Mouse (Mus musculus) urinary bladder, postnatal 36 days (tissue): ENCODE results near the gene Olfr214.
A peak's percentile ranks its signal among the peaks of the same experiment; 100 is the strongest.
"Not testable (repeated sequence)": the region's sequence is repeated elsewhere in the genome, so short reads cannot be mapped to it uniquely, and the experiment has no call there.

Experiments used
- DNase-seq, 2 experiments: peaks; one replicate each; pipeline ENCODE4 v3.0.0; 2022; ENCODE audit warnings: low spot score in 2 of 2, mixed read lengths in 1 of 2

Olfr214 gene

GRCm38 (mm10) chr6:116553935-116554334 is at the start of gene Olfr214:
Olfr214 (plus strand) TSS chr6:116554235.
- DNase-seq, result no peak

- not testable (repeated sequence) for DNase-seq
Measured at GRCm38 (mm10) chr6:116506302-116507003, 47.6 kb upstream of the Olfr214 start, which contains the start of gene Olfr212. Olfr212 (plus strand) TSS chr6:116506516.

- DNase-seq, result no peak
Measured at GRCm38 (mm10) chr6:116514832-116515231, 39.2 kb upstream of the Olfr214 start.

- DNase-seq, result no peak
Measured at GRCm38 (mm10) chr6:116538156-116538555, 15.9 kb upstream of the Olfr214 start, which contains the start of gene Olfr213. Olfr213 (plus strand) TSS chr6:116538456.

GRCm38 (mm10) chr6:116542500-116542899 is 11.5 kb upstream of the Olfr214 start:
- DNase-seq, result no peak

GRCm38 (mm10) chr6:116550841-116551240 is 3.2 kb upstream of the Olfr214 start, which contains the start of gene Gm5580:
Gm5580 (plus strand) TSS chr6:116551141.
- not testable (repeated sequence) for DNase-seq

- DNase-seq, result no peak
Measured at GRCm38 (mm10) chr6:116554952-116555351, 917 bp downstream of the Olfr214 start.

GRCm38 (mm10) chr6:116569834-116570233 is 15.8 kb downstream of the Olfr214 start:
- DNase-seq, result peak in 1 of 2 experiments; percentile 14

- DNase-seq, result no peak
Measured at GRCm38 (mm10) chr6:116584095-116584494, 30.1 kb downstream of the Olfr214 start, which contains the start of gene Olfr215. Olfr215 (minus strand) TSS chr6:116584195.

GRCm38 (mm10) chr6:116600969-116601368 is 46.9 kb downstream of the Olfr214 start:
- DNase-seq, result not testable (repeated sequence)

GRCm38 (mm10) chr6:116607230-116607629 is 53.2 kb downstream of the Olfr214 start:
- DNase-seq, result no peak
